Mouse (Mus musculus): ENCODE measurements around the gene Dock10. TPM values are rescaled to one million over a fixed set of nuclear protein-coding genes. Genes with fewer than 3 reads are reported as not detected.

Dock10 gene
- polyA plus RNA-seq, 2 experiments, result 8.2 to 9.1 TPM

GRCm38 (mm10) chr1:80709299-80709698 lies 49.0 kb downstream of the Dock10 start:
- no peaks in the 10 kb centered on the region for H3K36me3 ChIP-seq (ENCODE audit: control insufficient read depth, insufficient read depth, low read length)
- H3K9ac ChIP-seq (ENCODE audit: low read depth, low read length, severe bottlenecking), result no peak overlapping the region
- DNase-seq (ENCODE audit: low spot score) (no peak), ATAC-seq (ENCODE audit: low FRiP score, low read depth) (no peak)
- no peak overlapping the region for H3K4me3 ChIP-seq (replicated peaks; ENCODE audit: low read length)
- 76% methylated on average over 14 of the region's 14 CpGs for WGBS
- 0 out of 2 replicates have a peak overlapping the region, but pooled peaks have one; percentile 9 for H3K4me2 ChIP-seq (replicated peaks; ENCODE audit: low read depth, low read length, severe bottlenecking)
- H3K9me3 ChIP-seq (ENCODE audit: control insufficient read depth, low read length), result no peaks in the 10 kb centered on the region
- H3K27ac ChIP-seq (replicated peaks; ENCODE audit: low read depth, low read length), result no peak overlapping the region
- peaks cover 8% of the 10 kb centered on the region for H3K4me1 ChIP-seq (ENCODE audit: control insufficient read depth, insufficient read depth, low read length)
- H3K27me3 ChIP-seq (ENCODE audit: control insufficient read depth, insufficient read depth, low read length), result no peaks in the 10 kb centered on the region
- no peak for TF ChIP-seq POLR2A (IDR thresholded peaks at IDR 0.05; ENCODE audit: borderline replicate concordance, extremely low read depth, insufficient read depth, insufficient read length)

GRCm38 (mm10) chr1:80703279-80703678 lies 55.0 kb downstream of the Dock10 start:
- 93% methylated on average over 1 of the region's 1 CpGs for WGBS
- H3K27me3 ChIP-seq (ENCODE audit: control insufficient read depth, insufficient read depth, low read length), result no peaks in the 10 kb centered on the region

GRCm38 (mm10) chr1:80676004-80676673 lies 82.2 kb downstream of the Dock10 start:
- H3K27ac ChIP-seq (replicated peaks; ENCODE audit: low read depth, low read length), result no peak overlapping the region
- TF ChIP-seq POLR2A (IDR thresholded peaks at IDR 0.05; ENCODE audit: borderline replicate concordance, extremely low read depth, insufficient read depth, insufficient read length), result no peak
- H3K36me3 ChIP-seq (ENCODE audit: control insufficient read depth, insufficient read depth, low read length), result no peaks in the 10 kb centered on the region
- no peak overlapping the region for H3K9ac ChIP-seq (ENCODE audit: low read depth, low read length, severe bottlenecking)
- DNase-seq (ENCODE audit: low spot score) (no peak), ATAC-seq (ENCODE audit: low FRiP score, low read depth) (no peak)
- no peaks in the 10 kb centered on the region for H3K9me3 ChIP-seq (ENCODE audit: control insufficient read depth, low read length)
- H3K4me3 ChIP-seq (replicated peaks; ENCODE audit: low read length), result no peak overlapping the region
- WGBS, result 47% methylated on average over 1 of the region's 1 CpGs
- H3K4me2 ChIP-seq (replicated peaks; ENCODE audit: low read depth, low read length, severe bottlenecking), result no peak overlapping the region
- H3K4me1 ChIP-seq (ENCODE audit: control insufficient read depth, insufficient read depth, low read length), result no peaks in the 10 kb centered on the region
- no peaks in the 10 kb centered on the region for H3K27me3 ChIP-seq (ENCODE audit: control insufficient read depth, insufficient read depth, low read length)

More at GRCm38 (mm10) chr1:80703279-80703678, 55.0 kb downstream of the Dock10 start:
- DNase-seq (ENCODE audit: low spot score), result no peak
- Histone ChIP-seq H3K4me3 (replicated peaks; ENCODE audit: low read length) (no peak overlapping the region), H3K9me3 (ENCODE audit: control insufficient read depth, low read length) (no peaks in the 10 kb centered on the region), H3K36me3 (ENCODE audit: control insufficient read depth, insufficient read depth, low read length) (no peaks in the 10 kb centered on the region), H3K4me1 (ENCODE audit: control insufficient read depth, insufficient read depth, low read length) (no peaks in the 10 kb centered on the region), H3K4me2 (replicated peaks; ENCODE audit: low read depth, low read length, severe bottlenecking) (no peak overlapping the region), H3K9ac (ENCODE audit: low read depth, low read length, severe bottlenecking) (no peak overlapping the region), H3K27ac (replicated peaks; ENCODE audit: low read depth, low read length) (no peak overlapping the region)
- ATAC-seq (ENCODE audit: low FRiP score, low read depth), result no peak
- no peak for TF ChIP-seq POLR2A (IDR thresholded peaks at IDR 0.05; ENCODE audit: borderline replicate concordance, extremely low read depth, insufficient read depth, insufficient read length)

GRCm38 (mm10) chr1:80671730-80672129 lies 86.6 kb downstream of the Dock10 start:
- no peak for TF ChIP-seq POLR2A (IDR thresholded peaks at IDR 0.05; ENCODE audit: borderline replicate concordance, extremely low read depth, insufficient read depth, insufficient read length)
- DNase-seq (ENCODE audit: low spot score) (no peak), ATAC-seq (ENCODE audit: low FRiP score, low read depth) (no peak)
- no peak overlapping the region for H3K4me2 ChIP-seq (replicated peaks; ENCODE audit: low read depth, low read length, severe bottlenecking)
- H3K36me3 ChIP-seq (ENCODE audit: control insufficient read depth, insufficient read depth, low read length), result no peaks in the 10 kb centered on the region
- H3K27ac ChIP-seq (replicated peaks; ENCODE audit: low read depth, low read length), result no peak overlapping the region
- no peaks in the 10 kb centered on the region for H3K4me1 ChIP-seq (ENCODE audit: control insufficient read depth, insufficient read depth, low read length)
- H3K9ac ChIP-seq (ENCODE audit: low read depth, low read length, severe bottlenecking), result no peak overlapping the region
- WGBS, result 93% methylated on average over 3 of the region's 3 CpGs
- H3K9me3 ChIP-seq (ENCODE audit: control insufficient read depth, low read length), result no peaks in the 10 kb centered on the region
- no peak overlapping the region for H3K4me3 ChIP-seq (replicated peaks; ENCODE audit: low read length)
- H3K27me3 ChIP-seq (ENCODE audit: control insufficient read depth, insufficient read depth, low read length), result no peaks in the 10 kb centered on the region

- no peak overlapping the region for H3K4me2 ChIP-seq (replicated peaks; ENCODE audit: low read depth, low read length, severe bottlenecking)
- whole genome bisulfite sequencing, result 74% methylated on average over 5 of the region's 5 CpGs
- H3K36me3 ChIP-seq (ENCODE audit: control insufficient read depth, insufficient read depth, low read length), result no peaks in the 10 kb centered on the region
- no peak for TF ChIP-seq POLR2A (IDR thresholded peaks at IDR 0.05; ENCODE audit: borderline replicate concordance, extremely low read depth, insufficient read depth, insufficient read length)
- no peak overlapping the region for H3K27ac ChIP-seq (replicated peaks; ENCODE audit: low read depth, low read length)
- no peaks in the 10 kb centered on the region for H3K4me1 ChIP-seq (ENCODE audit: control insufficient read depth, insufficient read depth, low read length)
- ATAC-seq (ENCODE audit: low FRiP score, low read depth) (no peak), DNase-seq (ENCODE audit: low spot score) (no peak)
- no peak overlapping the region for H3K9ac ChIP-seq (ENCODE audit: low read depth, low read length, severe bottlenecking)
- no peak overlapping the region for H3K4me3 ChIP-seq (replicated peaks; ENCODE audit: low read length)
- no peaks in the 10 kb centered on the region for H3K9me3 ChIP-seq (ENCODE audit: control insufficient read depth, low read length)
- H3K27me3 ChIP-seq (ENCODE audit: control insufficient read depth, insufficient read depth, low read length), result no peaks in the 10 kb centered on the region
Observed at GRCm38 (mm10) chr1:80671056-80671455, 87.3 kb downstream of the Dock10 start.

All from limb, embryonic 14.5 days (tissue).